Mouse (Mus musculus) spleen, adult 2 months (tissue): ENCODE results near the gene Cipc. TPM values are rescaled to one million over a fixed set of nuclear protein-coding genes. Genes with fewer than 3 reads are reported as not detected.

ENCODE experiments used
- DNase-seq, 2 experiments: peaks; one replicate each; pipeline versions ENCODE4 v3.0.0 to v3.0.0-alpha.2; 2012 to 2021; ENCODE audit warnings: low spot score in 2 of 2, low read depth in 1 of 2
- H3K27ac ChIP-seq: fragments of 200-500 bp; 2 replicates; pipeline ENCODE4 v1.5.1; 2012; ENCODE audit warnings: low read length, inconsistent platforms; ENCODE audit not compliant: insufficient read depth
- H3K27me3 ChIP-seq: fragments of 200-500 bp; 2 replicates; pipeline ENCODE4 v1.6.1; 2012; ENCODE audit warnings: mild to moderate bottlenecking, moderate library complexity, low read length, inconsistent platforms; ENCODE audit not compliant: control insufficient read depth, insufficient read depth
- H3K36me3 ChIP-seq: fragments of 200-500 bp; 2 replicates; pipeline ENCODE4 v1.6.1; 2012; ENCODE audit warnings: mild to moderate bottlenecking, low read length, inconsistent platforms; ENCODE audit not compliant: control insufficient read depth, insufficient read depth
- H3K4me1 ChIP-seq: fragments of 200-500 bp; 2 replicates; pipeline ENCODE4 v1.6.1; 2011; ENCODE audit warnings: inconsistent platforms; ENCODE audit not compliant: control insufficient read depth, insufficient read depth, insufficient read length
- H3K4me3 ChIP-seq: fragments of 200-500 bp; 2 replicates; pipeline ENCODE4 v1.5.1; 2011; ENCODE audit warnings: mild to moderate bottlenecking, inconsistent platforms; ENCODE audit not compliant: insufficient read depth, insufficient read length; ENCODE audit errors: extremely low read depth
- CTCF ChIP-seq: fragments of 200-500 bp; IDR thresholded peaks from 2 replicates; pipeline ENCODE4 v1.5.1; 2011; ENCODE audit warnings: mild to moderate bottlenecking, inconsistent platforms; ENCODE audit not compliant: insufficient read depth, insufficient read length, insufficient replicate concordance; ENCODE audit errors: extremely low read depth
- POLR2A ChIP-seq: fragments of 200-500 bp; IDR thresholded peaks from 2 replicates; pipeline ENCODE4 v1.6.1; 2011; ENCODE audit warnings: low read depth, low read length, inconsistent platforms
- WGBS: fragments of 180-500 bp; shearing (Covaris S2); methylation state at CpG from one replicate; pipeline ENCODE4 v1.1.7; 2018; 5-methylcytosine and 5-hydroxymethylcytosine counted together
- polyA plus RNA-seq: library from polyadenylated mRNA; depleted of rRNA; stranded (reverse); fragments of >200 nt; gene quantifications from 2 replicates; pipeline ENCODE4 v1.2.3, GENCODE M21; 2012

The Cipc gene
- polyA plus RNA-seq, 1 experiment, result 24.2 TPM

DNA sequence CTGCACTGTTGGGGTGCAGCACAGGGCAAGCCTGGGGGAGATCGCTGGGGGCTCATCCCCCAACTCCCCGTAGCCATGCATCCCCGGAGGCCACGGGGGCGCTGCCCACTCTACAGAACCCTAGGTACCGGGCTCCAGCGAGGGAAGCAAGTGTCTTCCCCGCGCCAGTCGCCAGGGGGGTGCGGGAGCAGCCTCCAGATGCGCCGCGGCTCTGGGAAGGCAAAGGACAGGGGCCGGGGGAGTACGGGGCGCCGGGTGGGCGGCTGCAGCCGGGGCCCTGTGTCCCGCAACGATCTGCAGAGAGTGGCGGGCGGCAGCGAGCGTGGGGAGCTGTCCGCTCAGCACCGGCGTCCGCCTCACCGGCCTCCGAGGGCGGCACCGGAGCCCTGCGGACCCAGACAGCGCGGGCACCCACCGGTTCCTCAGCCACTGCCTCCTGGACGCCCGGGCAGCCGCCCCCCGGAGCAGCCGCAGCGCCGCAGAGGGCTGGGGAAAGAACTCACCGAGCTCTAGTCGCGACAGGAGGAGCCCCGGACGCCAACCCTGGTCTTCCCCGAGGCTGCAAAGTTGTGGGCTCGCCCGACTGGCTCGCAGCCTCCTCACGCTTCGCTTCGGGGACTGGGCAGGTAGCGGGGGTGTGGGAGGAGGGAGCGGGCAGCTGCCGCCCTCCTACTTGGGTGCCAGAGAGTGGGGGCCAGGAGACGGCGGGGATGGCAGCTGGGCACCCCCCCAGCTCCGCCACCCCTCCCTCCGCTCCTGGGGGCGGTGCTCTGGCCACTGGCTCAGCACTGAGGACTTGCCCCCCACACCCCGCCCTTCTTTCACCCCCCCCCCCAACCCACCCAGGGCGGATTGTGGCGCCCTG lies 43.3 kb downstream of the Cipc start, which contains the start of gene Zdhhc22:
Gene Zdhhc22, minus strand, starts transcription at position 541 of the 865 bp plus-strand sequence.
- H3K4me1 ChIP-seq, result no peaks in the 10 kb centered on the region; the same call in 1 of the 2 replicates
- no peak for DNase-seq
- TF ChIP-seq POLR2A, result no peak
- no peak for TF ChIP-seq CTCF
- 5% methylated on average over 63 of the region's 68 CpGs for WGBS
- H3K36me3 ChIP-seq, result no peaks in the 10 kb centered on the region
- no peak within 1 kb of the TSS for H3K4me3 ChIP-seq
- H3K27me3 ChIP-seq, result peaks cover 10% of the 10 kb centered on the region; the same call in 1 of the 2 replicates
- H3K27ac ChIP-seq, result no peak within 1 kb of the TSS

- Histone ChIP-seq H3K4me1 (no peaks in the 10 kb centered on the region; the same call in 1 of the 2 replicates), H3K27me3 (peaks cover 10% of the 10 kb centered on the region; the same call in 1 of the 2 replicates), H3K27ac (no peak overlapping the region), H3K4me3 (no peak overlapping the region), H3K36me3 (no peaks in the 10 kb centered on the region)
- TF ChIP-seq POLR2A (no peak), CTCF (no peak)
- WGBS, result 41% methylated on average over 2 of the region's 2 CpGs
- no peak for DNase-seq
Observed at GRCm38 (mm10) chr12:86990755-86991110, 43.9 kb downstream of the Cipc start.

DNA sequence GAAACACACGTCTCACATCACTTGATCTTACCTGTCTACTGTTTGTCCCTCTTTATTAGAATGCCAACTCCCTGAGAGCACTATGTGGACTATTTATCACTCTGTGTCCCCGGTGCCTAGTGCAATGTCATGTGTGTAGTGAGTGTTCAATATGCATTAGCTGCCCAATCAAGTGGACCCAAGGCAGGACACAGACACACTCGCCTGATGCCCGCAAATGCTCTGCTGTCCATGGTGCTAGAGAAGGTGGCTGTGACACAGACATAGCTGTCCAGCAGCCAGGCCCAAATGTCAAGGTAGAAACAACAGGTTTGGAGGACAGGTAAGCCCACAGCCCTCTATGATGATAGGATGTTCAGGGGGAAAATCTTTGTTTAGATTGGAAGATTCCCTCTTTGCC lies 47.3 kb downstream of the Cipc start:
- Histone ChIP-seq H3K27me3 (peaks cover 8% of the 10 kb centered on the region; the same call in 1 of the 2 replicates), H3K4me3 (no peak overlapping the region), H3K36me3 (no peaks in the 10 kb centered on the region), H3K4me1 (no peaks in the 10 kb centered on the region; the same call in 1 of the 2 replicates), H3K27ac (no peak overlapping the region)
- no peak for TF ChIP-seq CTCF
- TF ChIP-seq POLR2A, result no peak
- WGBS, result 43% methylated on average over 4 of the region's 4 CpGs
- no peak for DNase-seq

- TF ChIP-seq POLR2A (no peak), CTCF (no peak)
- no peak overlapping the region for H3K4me3 ChIP-seq
- H3K27me3 ChIP-seq, result peaks cover 7% of the 10 kb centered on the region; the same call in 1 of the 2 replicates
- no peak overlapping the region for H3K27ac ChIP-seq
- no peak for DNase-seq
- 51% methylated on average over 3 of the region's 3 CpGs for WGBS
- H3K4me1 ChIP-seq, result no peaks in the 10 kb centered on the region; the same call in 1 of the 2 replicates
- no peaks in the 10 kb centered on the region for H3K36me3 ChIP-seq
Observed at GRCm38 (mm10) chr12:86994776-86995175, 47.9 kb downstream of the Cipc start.

DNA sequence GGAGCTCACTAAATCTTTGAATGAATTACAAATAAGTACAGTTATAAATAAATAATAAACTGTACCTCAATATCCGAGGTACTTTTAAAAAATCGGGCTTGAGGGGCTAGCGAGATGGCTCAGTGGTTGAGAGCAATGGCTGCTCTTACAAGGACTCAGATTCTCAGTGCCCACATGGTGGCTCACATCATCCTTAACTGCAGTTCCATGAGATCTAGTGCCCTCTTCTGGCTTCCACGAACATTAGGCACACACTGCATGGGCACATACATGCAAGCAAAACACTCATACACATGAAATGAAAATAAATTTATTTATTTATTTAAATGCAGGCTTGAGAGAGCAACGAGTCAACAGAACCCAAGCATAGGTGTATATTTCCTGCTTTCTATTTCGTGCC lies 49.1 kb downstream of the Cipc start:
- H3K4me3 ChIP-seq, result no peak overlapping the region

DNA sequence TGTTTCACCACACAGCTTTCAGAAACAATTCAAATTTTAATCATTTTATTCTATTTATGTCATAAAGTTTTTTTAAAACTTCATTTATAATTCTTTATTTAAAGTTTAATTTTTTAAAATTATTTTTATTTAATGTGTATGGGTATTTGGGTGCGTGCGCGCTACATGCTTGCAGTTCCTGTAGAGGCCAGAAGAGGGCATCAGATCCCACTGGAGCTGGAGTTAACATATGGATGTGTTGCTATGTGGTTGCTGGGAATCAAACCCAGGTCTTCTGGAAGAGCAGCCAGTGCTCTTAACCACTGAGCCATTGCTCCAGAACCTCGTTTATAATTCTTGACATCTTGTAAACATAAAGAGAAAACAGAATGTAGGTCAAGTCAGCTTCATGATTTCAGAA lies 51.9 kb downstream of the Cipc start:
- H3K4me3 ChIP-seq, result no peak overlapping the region
- WGBS, result 88% methylated on average over 4 of the region's 4 CpGs
- H3K36me3 ChIP-seq, result no peaks in the 10 kb centered on the region
- no peaks in the 10 kb centered on the region for H3K4me1 ChIP-seq
- H3K27me3 ChIP-seq, result no peaks in the 10 kb centered on the region
- TF ChIP-seq POLR2A (no peak), CTCF (no peak)
- no peak for DNase-seq
- H3K27ac ChIP-seq, result no peak overlapping the region

More for the DNA sequence above, 49.1 kb downstream of the Cipc start:
- no peaks in the 10 kb centered on the region for H3K36me3 ChIP-seq
- WGBS, result 74% methylated on average over 6 of the region's 6 CpGs
- H3K4me1 ChIP-seq, result no peaks in the 10 kb centered on the region
- no peak overlapping the region for H3K27ac ChIP-seq
- H3K27me3 ChIP-seq, result no peaks in the 10 kb centered on the region
- TF ChIP-seq CTCF, result no peak
- TF ChIP-seq POLR2A, result no peak
- DNase-seq, result no peak
